Mouse (Mus musculus) bone marrow macrophage, adult 2 months (primary cell): ENCODE results near the gene Aox1.

Experiments
- CTCF ChIP-seq: IDR thresholded peaks from 2 replicates; pipeline ENCODE4 v1.5.1; 2012; ENCODE audit warnings: low read depth, mild to moderate bottlenecking, low read length, moderate library complexity
- POLR2A ChIP-seq: IDR thresholded peaks from 2 replicates; pipeline ENCODE4 v1.6.1; 2012; ENCODE audit warnings: mild to moderate bottlenecking, low read depth, low read length, borderline replicate concordance

GRCm38 (mm10) chr1:57995432-57996132 lies 34.1 kb upstream of the Aox1 start, which contains the start of gene Sgo2a:
- no peak for TF ChIP-seq POLR2A
- no peak for TF ChIP-seq CTCF
